Mouse (Mus musculus) cortical plate, adult 2 months (tissue): ENCODE results near the gene Katnal1.

Source experiments
- CTCF ChIP-seq: fragments of 200-500 bp; IDR thresholded peaks from 2 replicates; pipeline ENCODE4 v1.5.1; 2011; ENCODE audit warnings: mild to moderate bottlenecking, control low read depth, low read length; ENCODE audit not compliant: insufficient read depth; ENCODE audit errors: extremely low read depth
- POLR2A ChIP-seq: fragments of 200-500 bp; IDR thresholded peaks from 2 replicates; pipeline ENCODE4 v1.6.1; 2011; ENCODE audit warnings: mild to moderate bottlenecking, low read length, control low read depth; ENCODE audit not compliant: insufficient read depth; ENCODE audit errors: extremely low read depth

GRCm38 (mm10) chr5:148863409-148863808 lies 65.7 kb downstream of the Katnal1 start:
- no peak for TF ChIP-seq CTCF
- no peak for TF ChIP-seq POLR2A
